Mouse (Mus musculus): ENCODE data around the gene Faf1. TPM values are rescaled to one million over a fixed set of nuclear protein-coding genes. Genes with fewer than 3 reads are reported as not detected.

Faf1 gene
- polyA plus RNA-seq, 1 experiment, result 2.0 TPM

DNA sequence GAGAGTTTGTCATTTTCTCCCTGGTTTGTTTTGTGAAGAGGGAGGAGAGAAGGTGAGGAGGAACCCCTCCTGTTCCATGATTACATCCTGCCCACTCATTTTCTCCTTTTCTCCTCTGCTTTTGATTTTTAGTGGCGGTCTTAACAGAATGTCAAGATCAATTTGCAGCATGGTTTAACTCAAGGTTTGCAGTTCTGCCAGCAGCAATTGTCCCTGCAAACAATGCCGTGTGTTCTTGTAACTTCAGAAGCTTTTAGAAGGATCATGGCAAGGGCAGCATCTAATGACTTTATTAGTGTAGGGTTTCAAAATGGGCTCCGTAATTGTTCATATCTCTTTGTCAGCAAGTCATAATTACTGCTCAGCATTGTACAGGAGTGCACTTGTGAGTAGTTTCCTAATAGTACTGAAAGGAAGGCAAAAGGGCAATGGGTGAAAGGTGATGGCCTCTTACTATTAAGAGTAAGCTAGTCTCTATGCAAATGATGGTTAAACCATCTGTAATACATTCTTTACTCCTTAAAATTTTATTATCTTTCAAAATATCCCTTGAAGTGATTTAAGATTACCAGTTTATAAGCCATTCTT, 192.6 kb downstream of the Faf1 start:
- no peaks in the 10 kb centered on the region for H3K27me3 ChIP-seq (replicated peaks)
- no peaks in the 10 kb centered on the region for H3K9me3 ChIP-seq
- no peak for TF ChIP-seq FLI1 (IDR thresholded peaks at IDR 0.05; ENCODE audit: low read length)
- TF ChIP-seq GATA1 (IDR thresholded peaks at IDR 0.05; ENCODE audit: borderline replicate concordance, low read length), result no peak
- no peak overlapping the region for H3K4me3 ChIP-seq (replicated peaks)
- H3K4me1 ChIP-seq, result no peaks in the 10 kb centered on the region; the same call in 1 of the 2 replicates
- H3K36me3 ChIP-seq (replicated peaks; ENCODE audit: low read length), result peaks cover 25% of the 10 kb centered on the region

DNA sequence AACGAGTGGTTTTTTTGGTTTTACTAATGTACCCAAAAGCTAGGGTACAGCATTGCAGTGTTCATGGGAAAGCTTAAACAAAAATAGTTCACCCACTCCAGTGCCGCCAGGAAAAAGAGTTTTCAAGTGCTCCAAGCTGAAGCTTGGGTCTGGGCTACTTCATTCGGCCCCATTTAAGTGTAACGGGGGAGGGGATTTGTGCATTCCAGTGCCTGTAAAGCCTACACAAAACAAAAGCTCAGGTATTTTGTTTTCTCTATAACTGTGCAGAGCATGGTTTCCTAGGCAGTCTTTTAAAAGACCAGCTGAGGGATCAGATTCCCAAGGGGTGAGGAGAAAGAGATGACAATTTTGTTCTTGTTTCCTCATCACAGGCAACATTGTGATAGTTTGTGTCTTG, 207.9 kb downstream of the Faf1 start:
- H3K4me3 ChIP-seq (replicated peaks), result no peak overlapping the region

DNA sequence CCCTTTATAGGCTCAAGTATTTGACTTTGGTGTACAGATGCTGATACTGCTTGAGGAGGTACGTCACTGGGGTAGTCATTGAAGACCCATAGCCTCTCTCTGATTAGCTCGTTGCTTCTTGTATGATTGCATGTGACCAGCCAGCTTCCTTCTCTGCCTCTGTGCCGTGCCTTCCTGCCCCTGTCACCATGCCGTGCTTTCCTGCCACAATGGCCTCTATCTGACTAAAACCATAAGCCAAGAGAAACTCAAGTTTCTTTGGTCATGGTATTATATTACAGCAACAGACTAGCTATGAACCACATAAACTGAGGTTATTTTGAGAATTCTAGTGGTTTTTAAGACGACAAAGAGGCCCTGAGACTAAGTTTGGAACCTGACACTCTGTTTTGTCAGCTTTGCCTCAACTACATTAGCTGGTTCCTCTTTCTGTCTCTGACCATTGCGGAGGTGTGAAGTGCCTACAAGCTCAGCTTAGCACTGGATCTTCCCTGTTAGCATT, 211.5 kb downstream of the Faf1 start:
- peak overlapping the region; percentile 47 for H3K4me3 ChIP-seq (replicated peaks)
- no peaks in the 10 kb centered on the region for H3K9me3 ChIP-seq
- TF ChIP-seq FLI1 (IDR thresholded peaks at IDR 0.05; ENCODE audit: low read length), result no peak
- peaks cover 17% of the 10 kb centered on the region for H3K4me1 ChIP-seq
- H3K27me3 ChIP-seq (replicated peaks), result no peaks in the 10 kb centered on the region
- peaks cover 46% of the 10 kb centered on the region for H3K36me3 ChIP-seq (replicated peaks; ENCODE audit: low read length)

More for the DNA sequence above, 207.9 kb downstream of the Faf1 start:
- H3K9me3 ChIP-seq, result no peaks in the 10 kb centered on the region
- no peaks in the 10 kb centered on the region for H3K27me3 ChIP-seq (replicated peaks)
- peaks cover 40% of the 10 kb centered on the region for H3K36me3 ChIP-seq (replicated peaks; ENCODE audit: low read length)
- peaks cover 20% of the 10 kb centered on the region for H3K4me1 ChIP-seq
- TF ChIP-seq GATA1 (IDR thresholded peaks at IDR 0.05; ENCODE audit: borderline replicate concordance, low read length) (no peak), FLI1 (IDR thresholded peaks at IDR 0.05; ENCODE audit: low read length) (no peak)

DNA sequence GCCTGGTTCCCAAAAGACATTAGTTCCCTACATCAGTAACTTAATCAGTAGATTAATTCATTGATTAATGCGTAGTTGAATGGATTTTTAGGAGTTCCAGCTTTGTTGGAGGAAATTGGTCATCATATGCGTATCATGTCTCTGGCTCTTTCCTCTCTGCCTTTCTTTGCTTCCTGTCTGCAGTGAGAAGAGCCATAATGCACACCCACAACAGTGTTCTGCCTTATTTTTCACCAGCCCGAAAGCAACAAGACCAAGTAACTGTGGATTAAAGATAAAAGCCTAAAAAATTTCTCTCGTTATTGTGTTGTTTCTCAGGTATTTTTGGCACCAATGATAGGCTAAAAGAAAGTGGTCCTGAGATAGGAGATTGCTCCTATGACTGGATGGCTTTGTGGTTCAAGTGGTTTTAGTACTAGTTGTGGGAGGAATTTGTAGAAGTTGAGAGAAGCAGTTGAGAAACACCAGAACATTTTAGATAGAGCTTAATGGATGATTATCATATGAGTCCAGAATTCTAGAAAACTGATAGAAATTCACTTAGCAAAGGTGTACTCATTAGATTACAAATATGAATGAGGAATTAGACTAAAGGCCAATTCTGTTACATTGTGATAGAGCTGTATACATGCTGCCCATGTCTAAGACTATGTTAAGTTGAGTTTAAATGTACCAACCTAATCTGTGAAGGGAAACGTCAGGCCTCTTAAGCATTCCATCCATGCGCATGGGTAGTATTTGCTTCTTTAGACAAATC, 221.6 kb downstream of the Faf1 start:
- H3K9me3 ChIP-seq, result no peaks in the 10 kb centered on the region
- no peaks in the 10 kb centered on the region for H3K27me3 ChIP-seq (replicated peaks)
- peaks cover 18% of the 10 kb centered on the region for H3K4me1 ChIP-seq
- peaks cover 39% of the 10 kb centered on the region for H3K36me3 ChIP-seq (replicated peaks; ENCODE audit: low read length)
- no peak overlapping the region for H3K4me3 ChIP-seq (replicated peaks)
- TF ChIP-seq FLI1 (IDR thresholded peaks at IDR 0.05; ENCODE audit: low read length) (no peak), GATA1 (IDR thresholded peaks at IDR 0.05; ENCODE audit: borderline replicate concordance, low read length) (no peak)

DNA sequence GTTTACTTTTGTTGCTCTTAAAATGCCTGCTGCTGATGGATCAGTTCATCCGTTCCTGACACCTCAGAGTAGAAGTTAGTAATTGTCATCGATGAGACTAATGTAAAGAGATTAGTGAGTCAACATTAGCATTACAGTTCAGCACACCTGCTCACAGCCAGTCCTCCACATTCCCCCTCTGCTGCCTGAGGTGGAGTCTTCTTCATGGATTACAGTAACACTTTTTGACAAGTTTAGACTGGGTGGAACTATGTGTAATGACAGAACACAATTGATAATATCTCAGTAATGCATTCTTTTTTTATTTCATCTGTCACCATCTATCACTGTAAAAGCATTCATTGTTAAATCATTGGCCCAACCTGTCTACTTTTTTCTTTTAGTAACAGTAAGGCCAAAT, 224.7 kb downstream of the Faf1 start:
- Histone ChIP-seq H3K9me3 (no peaks in the 10 kb centered on the region), H3K4me3 (replicated peaks) (no peak overlapping the region), H3K4me1 (peaks cover 18% of the 10 kb centered on the region), H3K36me3 (replicated peaks; ENCODE audit: low read length) (peaks cover 34% of the 10 kb centered on the region), H3K27me3 (replicated peaks) (no peaks in the 10 kb centered on the region)
- TF ChIP-seq GATA1 (IDR thresholded peaks at IDR 0.05; ENCODE audit: borderline replicate concordance, low read length) (no peak), FLI1 (IDR thresholded peaks at IDR 0.05; ENCODE audit: low read length) (no peak)

DNA sequence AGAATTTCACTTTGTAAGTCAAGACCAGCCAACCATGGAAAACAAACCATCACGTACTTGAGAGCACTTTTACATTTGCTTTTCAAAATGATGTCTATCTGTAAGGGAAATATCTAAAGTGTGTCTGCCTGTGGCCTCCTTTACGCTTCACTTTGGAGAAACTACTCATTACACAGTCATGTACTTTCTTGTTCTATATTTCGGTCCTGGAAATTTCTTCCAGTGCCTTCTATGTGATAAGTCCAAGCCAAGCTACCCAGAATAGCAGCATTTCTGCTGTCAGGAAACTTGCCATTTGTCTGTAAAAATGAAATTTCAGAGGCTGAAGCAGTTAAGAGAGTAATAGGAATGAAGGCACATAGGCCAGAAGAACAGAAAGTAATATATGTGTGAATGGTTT, 228.1 kb downstream of the Faf1 start:
- Histone ChIP-seq H3K4me1 (no peaks in the 10 kb centered on the region), H3K4me3 (replicated peaks) (no peak overlapping the region), H3K27me3 (replicated peaks) (no peaks in the 10 kb centered on the region), H3K36me3 (replicated peaks; ENCODE audit: low read length) (peaks cover 25% of the 10 kb centered on the region), H3K9me3 (no peaks in the 10 kb centered on the region)
- no peak for TF ChIP-seq FLI1 (IDR thresholded peaks at IDR 0.05; ENCODE audit: low read length)
- no peak for TF ChIP-seq GATA1 (IDR thresholded peaks at IDR 0.05; ENCODE audit: borderline replicate concordance, low read length)

DNA sequence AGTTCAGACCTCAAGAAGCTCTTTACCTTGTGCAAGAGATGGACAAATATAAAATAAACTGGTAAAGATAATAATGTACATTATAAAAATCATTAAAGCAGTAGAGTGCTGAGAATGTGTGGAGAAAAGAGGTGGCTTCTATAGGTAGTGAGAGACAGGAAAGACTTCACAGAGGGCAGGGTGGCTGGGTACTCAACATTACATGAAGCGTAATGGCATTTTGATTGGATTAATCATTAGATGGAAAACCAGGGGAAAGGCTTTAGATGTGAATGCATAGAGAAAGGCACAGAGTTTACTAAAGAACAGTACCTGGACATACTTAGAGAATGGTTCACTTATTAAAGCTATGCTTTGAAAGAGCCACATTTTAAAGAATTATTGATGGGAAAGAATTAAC, 252.7 kb downstream of the Faf1 start:
- H3K9me3 ChIP-seq, result no peaks in the 10 kb centered on the region
- no peaks in the 10 kb centered on the region for H3K4me1 ChIP-seq
- TF ChIP-seq GATA1 (IDR thresholded peaks at IDR 0.05; ENCODE audit: borderline replicate concordance, low read length), result no peak
- TF ChIP-seq FLI1 (IDR thresholded peaks at IDR 0.05; ENCODE audit: low read length), result no peak
- H3K4me3 ChIP-seq (replicated peaks), result no peak overlapping the region
- peaks cover 36% of the 10 kb centered on the region for H3K36me3 ChIP-seq (replicated peaks; ENCODE audit: low read length)
- no peaks in the 10 kb centered on the region for H3K27me3 ChIP-seq (replicated peaks)

DNA sequence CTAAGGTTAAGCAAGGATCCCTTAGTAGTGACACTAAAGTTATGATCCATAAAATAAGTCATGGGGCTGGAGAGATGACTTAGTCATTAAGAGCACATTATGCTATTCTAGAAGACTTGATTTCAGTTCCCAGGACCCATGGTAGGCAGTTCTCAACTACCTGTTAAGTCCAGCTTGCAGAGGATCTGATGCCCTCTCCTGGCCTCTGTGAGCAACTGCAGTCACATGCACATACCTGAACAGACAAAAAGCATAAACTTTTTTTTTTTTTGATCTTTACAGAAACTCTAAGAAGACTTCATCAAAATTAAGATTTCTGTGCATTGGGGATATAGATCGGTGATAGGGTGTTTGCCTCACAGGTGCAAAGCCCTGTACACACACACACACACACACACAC, 254.1 kb downstream of the Faf1 start:
- H3K36me3 ChIP-seq (replicated peaks; ENCODE audit: low read length), result peaks cover 35% of the 10 kb centered on the region

DNA sequence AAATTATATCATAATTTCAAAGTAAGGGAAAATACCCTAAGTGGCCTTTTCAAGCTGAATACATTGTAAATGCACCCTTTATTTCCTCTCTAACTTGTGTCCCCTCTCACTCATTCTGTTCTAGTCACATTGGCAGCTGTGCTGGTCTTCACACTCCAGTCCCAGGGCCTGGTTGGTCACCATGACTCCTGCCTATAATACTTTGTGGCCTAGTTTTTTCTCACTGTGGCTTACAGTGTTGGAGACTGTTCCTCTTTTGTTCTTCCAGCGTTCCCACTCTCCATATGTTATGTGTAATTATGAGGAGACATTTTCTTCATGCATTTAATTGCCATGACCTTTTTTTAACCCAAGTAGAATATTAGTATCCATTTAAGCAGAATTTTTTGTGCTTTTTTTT, 254.5 kb downstream of the Faf1 start:
- Histone ChIP-seq H3K27me3 (replicated peaks) (no peaks in the 10 kb centered on the region), H3K36me3 (replicated peaks; ENCODE audit: low read length) (peaks cover 37% of the 10 kb centered on the region), H3K4me1 (no peaks in the 10 kb centered on the region), H3K4me3 (replicated peaks) (no peak overlapping the region), H3K9me3 (no peaks in the 10 kb centered on the region)
- no peak for TF ChIP-seq GATA1 (IDR thresholded peaks at IDR 0.05; ENCODE audit: borderline replicate concordance, low read length)

More for the DNA sequence above, 254.1 kb downstream of the Faf1 start:
- no peaks in the 10 kb centered on the region for H3K27me3 ChIP-seq (replicated peaks)
- H3K4me1 ChIP-seq, result no peaks in the 10 kb centered on the region
- TF ChIP-seq FLI1 (IDR thresholded peaks at IDR 0.05; ENCODE audit: low read length) (no peak), GATA1 (IDR thresholded peaks at IDR 0.05; ENCODE audit: borderline replicate concordance, low read length) (no peak)
- H3K9me3 ChIP-seq, result no peaks in the 10 kb centered on the region
- no peak overlapping the region for H3K4me3 ChIP-seq (replicated peaks)

DNA sequence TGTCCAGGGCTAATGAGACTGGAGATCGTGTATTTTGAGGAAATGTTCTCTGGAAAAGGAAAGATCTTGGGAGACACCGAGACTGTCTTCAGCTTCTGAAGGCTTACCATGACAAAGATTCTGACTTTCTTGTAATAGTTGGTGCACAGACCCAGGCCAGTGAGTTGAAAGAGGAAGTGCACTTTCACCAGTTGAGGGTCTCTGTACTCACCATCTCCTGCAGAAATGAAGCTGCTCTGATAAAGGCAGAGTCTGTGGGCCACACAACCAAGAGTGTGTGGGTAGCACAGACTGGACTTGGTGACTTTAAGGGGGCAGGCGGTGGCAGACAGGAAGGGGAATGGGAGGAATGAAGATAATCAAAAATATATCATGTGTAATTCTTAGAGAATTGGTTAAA, 260.2 kb downstream of the Faf1 start:
- TF ChIP-seq FLI1 (IDR thresholded peaks at IDR 0.05; ENCODE audit: low read length) (no peak), GATA1 (IDR thresholded peaks at IDR 0.05; ENCODE audit: borderline replicate concordance, low read length) (no peak)
- Histone ChIP-seq H3K27me3 (replicated peaks) (no peaks in the 10 kb centered on the region), H3K36me3 (replicated peaks; ENCODE audit: low read length) (peaks cover 47% of the 10 kb centered on the region), H3K4me1 (peaks cover 10% of the 10 kb centered on the region), H3K4me3 (replicated peaks) (no peak overlapping the region), H3K9me3 (no peaks in the 10 kb centered on the region)

All from megakaryocyte, embryonic 14.5 days (primary cell).